Mouse (Mus musculus) liver, embryonic 14.5 days (tissue): ENCODE measurements around the gene Apbb1.

ENCODE experiments used
- CTCF ChIP-seq: IDR thresholded peaks from 2 replicates; pipeline ENCODE4 v1.5.1; 2016; ENCODE audit warnings: antibody characterized with exemption, low read depth, control low read depth
- EP300 ChIP-seq: IDR thresholded peaks from 2 replicates; pipeline ENCODE4 v1.6.1; 2016; ENCODE audit warnings: antibody characterized with exemption, low read depth

GRCm38 (mm10) chr7:105576166-105576748 is 5.2 kb downstream of the Apbb1 start:
- TF ChIP-seq EP300 (no peak), CTCF (no peak)
